Mouse (Mus musculus) spleen, adult 2 months (tissue): ENCODE data around the gene Rnpep. TPM values are rescaled to one million over a fixed set of nuclear protein-coding genes. Genes with fewer than 3 reads are reported as not detected.
A peak's percentile ranks its signal among the peaks of the same experiment; 100 is the strongest.

Experiments used
- DNase-seq, 2 experiments: peaks; one replicate each; pipeline versions ENCODE4 v3.0.0 to v3.0.0-alpha.2; 2012 to 2021; ENCODE audit warnings: low spot score in 2 of 2, low read depth in 1 of 2
- H3K27ac ChIP-seq: fragments of 200-500 bp; 2 replicates; pipeline ENCODE4 v1.5.1; 2012; ENCODE audit warnings: low read length, inconsistent platforms; ENCODE audit not compliant: insufficient read depth
- H3K27me3 ChIP-seq: fragments of 200-500 bp; 2 replicates; pipeline ENCODE4 v1.6.1; 2012; ENCODE audit warnings: mild to moderate bottlenecking, moderate library complexity, low read length, inconsistent platforms; ENCODE audit not compliant: control insufficient read depth, insufficient read depth
- H3K36me3 ChIP-seq: fragments of 200-500 bp; 2 replicates; pipeline ENCODE4 v1.6.1; 2012; ENCODE audit warnings: mild to moderate bottlenecking, low read length, inconsistent platforms; ENCODE audit not compliant: control insufficient read depth, insufficient read depth
- H3K4me1 ChIP-seq: fragments of 200-500 bp; 2 replicates; pipeline ENCODE4 v1.6.1; 2011; ENCODE audit warnings: inconsistent platforms; ENCODE audit not compliant: control insufficient read depth, insufficient read depth, insufficient read length
- H3K4me3 ChIP-seq: fragments of 200-500 bp; 2 replicates; pipeline ENCODE4 v1.5.1; 2011; ENCODE audit warnings: mild to moderate bottlenecking, inconsistent platforms; ENCODE audit not compliant: insufficient read depth, insufficient read length; ENCODE audit errors: extremely low read depth
- CTCF ChIP-seq: fragments of 200-500 bp; IDR thresholded peaks from 2 replicates; pipeline ENCODE4 v1.5.1; 2011; ENCODE audit warnings: mild to moderate bottlenecking, inconsistent platforms; ENCODE audit not compliant: insufficient read depth, insufficient read length, insufficient replicate concordance; ENCODE audit errors: extremely low read depth
- POLR2A ChIP-seq: fragments of 200-500 bp; IDR thresholded peaks from 2 replicates; pipeline ENCODE4 v1.6.1; 2011; ENCODE audit warnings: low read depth, low read length, inconsistent platforms
- WGBS: fragments of 180-500 bp; shearing (Covaris S2); methylation state at CpG from one replicate; pipeline ENCODE4 v1.1.7; 2018; 5-methylcytosine and 5-hydroxymethylcytosine counted together
- polyA plus RNA-seq: library from polyadenylated mRNA; depleted of rRNA; stranded (reverse); fragments of >200 nt; gene quantifications from 2 replicates; pipeline ENCODE4 v1.2.3, GENCODE M21; 2012

Rnpep gene
- polyA plus RNA-seq, 1 experiment = 17.8 TPM

DNA sequence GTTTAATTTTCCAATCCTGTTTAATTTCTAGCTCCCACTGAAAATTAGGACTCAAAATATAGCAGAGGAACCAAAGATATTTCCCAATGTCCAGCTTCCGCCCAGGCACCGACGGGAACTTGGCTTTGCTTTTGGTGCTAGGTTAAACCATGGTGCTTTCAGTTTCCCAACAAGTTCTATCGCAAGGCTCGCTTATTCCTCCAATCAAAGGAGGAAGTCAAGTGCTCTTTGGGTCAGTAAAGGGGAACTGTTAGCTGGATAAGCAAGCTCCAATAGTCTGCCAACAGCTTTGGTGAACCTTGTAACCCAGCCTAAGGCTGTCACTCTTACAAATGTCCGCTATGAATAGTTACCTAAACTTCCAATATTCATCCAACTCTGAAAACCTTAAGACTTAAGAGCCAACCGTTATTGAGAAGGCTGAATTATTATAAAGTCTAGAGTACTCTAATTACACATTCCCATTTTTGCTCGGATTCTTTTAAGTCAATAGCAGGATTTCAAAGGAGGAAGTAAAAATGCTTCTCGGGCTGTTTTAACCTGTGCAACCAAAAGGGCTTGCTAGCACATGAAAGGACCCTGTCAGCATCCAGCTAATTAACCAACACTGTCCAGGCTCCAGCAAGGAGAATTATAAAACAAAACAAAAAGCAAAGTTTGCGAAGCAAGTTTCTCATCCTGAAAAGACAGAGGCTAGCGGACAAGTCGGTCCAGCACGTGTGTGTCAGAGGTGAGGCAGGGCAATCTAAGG, 1.2 kb downstream of the Rnpep start:
- Histone ChIP-seq H3K27ac (peak overlapping the region; percentile 75), H3K4me1 (no peaks in the 10 kb centered on the region), H3K36me3 (peaks cover 5% of the 10 kb centered on the region), H3K4me3 (peak overlapping the region; percentile 89), H3K27me3 (no peaks in the 10 kb centered on the region; the same call in 1 of the 2 replicates)
- WGBS = 7% methylated on average over 13 of the region's 13 CpGs
- DNase-seq = no peak
- TF ChIP-seq CTCF (no peak), POLR2A (no peak)

DNA sequence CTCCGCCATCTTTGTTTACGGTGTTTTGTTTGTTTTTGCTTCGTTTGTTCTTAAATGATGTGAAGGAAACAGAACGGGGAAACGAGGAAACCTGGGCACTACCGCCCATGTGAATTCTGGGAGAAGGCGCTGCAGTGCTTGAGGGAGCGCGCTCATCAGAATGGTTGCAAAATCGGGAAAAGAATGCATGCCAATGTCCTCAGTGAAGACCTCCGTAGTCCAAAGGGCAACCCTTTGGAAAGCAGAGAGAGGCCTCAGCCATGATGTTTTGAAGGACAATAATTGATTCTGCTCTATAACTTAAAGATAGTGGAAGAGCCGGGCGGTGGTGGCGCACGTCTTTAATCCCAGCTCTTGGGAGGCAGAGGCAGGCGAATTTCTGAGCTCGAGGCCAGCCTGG, 2.0 kb downstream of the Rnpep start:
- H3K36me3 ChIP-seq = peaks cover 10% of the 10 kb centered on the region
- H3K27me3 ChIP-seq = no peaks in the 10 kb centered on the region; the same call in 1 of the 2 replicates
- TF ChIP-seq POLR2A (no peak), CTCF (no peak)
- H3K4me3 ChIP-seq = no peak overlapping the region
- no peak for DNase-seq
- H3K4me1 ChIP-seq = no peaks in the 10 kb centered on the region
- H3K27ac ChIP-seq = no peak overlapping the region
- WGBS = 95% methylated on average over 17 of the region's 17 CpGs

DNA sequence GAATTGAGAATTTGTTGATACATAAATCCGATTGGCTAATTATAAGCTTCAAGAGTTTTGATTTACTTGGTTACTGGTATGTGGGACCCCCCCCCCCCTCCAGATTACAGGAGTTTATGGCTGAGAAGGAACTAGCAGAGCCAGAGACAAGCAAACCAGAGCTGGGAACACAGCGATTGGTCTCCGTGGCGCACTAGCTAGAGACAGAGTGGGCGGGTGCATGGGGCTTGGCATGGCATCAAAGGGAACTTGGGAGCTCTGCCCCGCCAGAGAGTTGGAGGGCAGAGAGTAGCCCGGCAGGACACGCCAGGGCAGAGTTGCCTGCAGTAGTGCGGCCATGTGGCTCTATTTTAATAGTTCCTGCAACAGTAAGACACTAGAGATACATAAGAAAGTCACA, 3.2 kb downstream of the Rnpep start:
- Histone ChIP-seq H3K27me3 (no peaks in the 10 kb centered on the region; the same call in 1 of the 2 replicates), H3K36me3 (peaks cover 19% of the 10 kb centered on the region), H3K4me1 (no peaks in the 10 kb centered on the region), H3K4me3 (no peak overlapping the region), H3K27ac (no peak overlapping the region)
- 54% methylated on average over 9 of the region's 9 CpGs for WGBS
- no peak for DNase-seq
- no peak for TF ChIP-seq POLR2A
- TF ChIP-seq CTCF = no peak

DNA sequence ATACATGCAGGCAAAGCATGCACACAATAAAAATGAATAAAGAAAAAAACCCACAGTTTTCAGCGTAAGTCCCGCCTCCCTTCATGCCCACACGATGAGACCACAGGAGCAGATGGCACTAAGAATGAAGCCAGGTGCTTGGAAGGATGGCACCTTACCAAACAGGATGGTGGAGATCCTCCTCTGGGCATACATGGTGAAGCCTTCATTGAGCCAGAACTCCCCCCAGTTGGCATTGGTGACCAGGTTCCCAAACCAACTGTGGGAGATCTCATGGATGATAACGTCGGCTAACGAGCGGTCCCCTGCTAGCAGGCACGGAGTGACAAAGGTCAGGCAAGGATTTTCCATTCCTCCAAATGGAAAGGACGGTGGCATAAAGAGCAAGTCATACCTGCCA, 12.5 kb downstream of the Rnpep start:
- Histone ChIP-seq H3K4me1 (no peaks in the 10 kb centered on the region), H3K36me3 (peaks cover 13% of the 10 kb centered on the region), H3K27ac (no peak overlapping the region), H3K27me3 (no peaks in the 10 kb centered on the region), H3K4me3 (no peak overlapping the region)
- TF ChIP-seq CTCF (no peak), POLR2A (no peak)
- DNase-seq = no peak
- 76% methylated on average over 9 of the region's 9 CpGs for WGBS

DNA sequence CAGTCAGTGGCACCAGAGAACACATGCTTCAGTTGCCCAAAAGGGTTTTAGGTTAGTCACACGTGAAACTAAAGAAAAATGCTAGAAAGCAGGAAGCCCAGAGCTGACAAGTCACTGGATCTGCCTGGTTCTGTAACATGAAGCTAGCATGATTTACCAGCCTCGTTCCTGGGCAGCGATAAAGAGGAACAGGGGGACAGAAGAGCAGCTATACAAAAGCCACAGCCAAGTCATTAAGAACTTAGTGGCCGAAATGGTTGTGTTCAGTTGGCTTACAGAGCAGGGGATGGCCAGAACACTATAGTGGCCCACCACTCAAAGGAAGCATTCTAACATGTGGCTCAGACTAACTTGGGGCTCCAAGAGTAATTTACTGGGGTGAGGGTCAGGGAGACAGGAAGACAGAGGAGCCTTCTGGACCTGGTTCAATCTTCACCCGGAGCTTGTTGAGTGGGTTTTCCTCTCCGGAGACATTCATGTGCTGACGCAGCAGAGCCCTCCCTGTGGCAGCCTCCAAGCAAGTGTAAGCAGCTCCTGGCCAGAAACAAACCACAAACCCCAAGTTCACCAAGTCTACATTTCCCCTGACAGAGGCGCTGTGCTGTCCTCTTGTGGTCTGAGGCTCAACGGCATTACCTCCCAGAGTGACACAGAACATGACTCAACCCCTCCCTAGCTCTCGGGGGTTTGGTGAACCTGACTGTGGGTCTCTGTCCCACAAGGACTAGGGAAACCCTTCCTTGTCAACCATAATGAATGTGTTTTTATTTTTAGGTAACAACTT, 16.0 kb downstream of the Rnpep start:
- TF ChIP-seq POLR2A (no peak), CTCF (no peak)
- 20% methylated on average over 10 of the region's 10 CpGs for WGBS
- Histone ChIP-seq H3K27me3 (no peaks in the 10 kb centered on the region), H3K27ac (no peak overlapping the region), H3K36me3 (peaks cover 16% of the 10 kb centered on the region), H3K4me1 (no peaks in the 10 kb centered on the region), H3K4me3 (no peak overlapping the region)
- no peak for DNase-seq

DNA sequence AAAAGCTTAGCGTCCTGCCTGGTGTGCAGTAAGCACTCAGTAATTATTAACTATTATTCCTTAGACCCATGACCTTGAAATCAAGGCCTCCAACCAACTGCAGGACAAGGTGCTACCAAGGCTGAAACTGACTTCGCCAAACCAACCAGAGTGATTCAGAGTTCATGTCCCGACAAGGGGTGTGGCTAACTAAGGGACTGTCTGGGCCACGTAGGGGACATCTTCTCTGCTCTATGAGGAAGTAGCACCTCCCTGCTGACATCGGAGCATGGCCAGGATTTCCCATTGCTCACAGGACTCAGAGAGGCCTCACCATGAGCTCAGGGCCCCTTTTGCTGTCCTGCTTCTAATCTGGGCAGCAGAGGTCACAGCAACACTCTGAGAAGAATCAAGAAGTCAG, 18.1 kb downstream of the Rnpep start:
- no peak for TF ChIP-seq CTCF
- TF ChIP-seq POLR2A = no peak
- WGBS = 64% methylated on average over 5 of the region's 5 CpGs
- Histone ChIP-seq H3K4me1 (no peaks in the 10 kb centered on the region), H3K4me3 (no peak overlapping the region), H3K27ac (no peak overlapping the region), H3K36me3 (peaks cover 17% of the 10 kb centered on the region), H3K27me3 (no peaks in the 10 kb centered on the region)
- DNase-seq = no peak
